Mouse (Mus musculus) thymus, adult 2 months (tissue): ENCODE results near the gene Rap1gap. TPM values are rescaled to one million over a fixed set of nuclear protein-coding genes. Genes with fewer than 3 reads are reported as not detected.

Experiments
- DNase-seq: peaks from one replicate; pipeline ENCODE4 v3.0.0; 2021
- H3K27ac ChIP-seq: fragments of 200-500 bp; 2 replicates; pipeline ENCODE4 v1.5.1; 2012; ENCODE audit warnings: low read length, control low read depth; ENCODE audit not compliant: control insufficient read depth, insufficient read depth
- H3K27me3 ChIP-seq: fragments of 200-500 bp; 2 replicates; pipeline ENCODE4 v1.6.1; 2012; ENCODE audit warnings: mild to moderate bottlenecking, low read length, moderate library complexity, mixed read lengths; ENCODE audit not compliant: control insufficient read depth, insufficient read depth
- H3K36me3 ChIP-seq: fragments of 200-500 bp; 2 replicates; pipeline ENCODE4 v1.6.1; 2012; ENCODE audit warnings: mild to moderate bottlenecking, low read length, moderate library complexity; ENCODE audit not compliant: control insufficient read depth, insufficient read depth
- H3K4me1 ChIP-seq: fragments of 200-500 bp; replicated peaks from 2 replicates; pipeline ENCODE4 v1.6.1; 2012; ENCODE audit warnings: low read length; ENCODE audit not compliant: control insufficient read depth, insufficient read depth
- H3K4me3 ChIP-seq: fragments of 200-500 bp; 2 replicates; pipeline ENCODE4 v1.5.1; 2012; ENCODE audit warnings: mild to moderate bottlenecking, low read length, control low read depth, moderate library complexity; ENCODE audit not compliant: control insufficient read depth, insufficient read depth
- CTCF ChIP-seq: fragments of 200-500 bp; IDR thresholded peaks from 2 replicates; pipeline ENCODE4 v1.5.1; 2012; ENCODE audit warnings: mild to moderate bottlenecking, control low read depth, low read length, moderate library complexity, borderline replicate concordance; ENCODE audit not compliant: control insufficient read depth, poor library complexity, insufficient read depth; ENCODE audit errors: extremely low read depth
- POLR2A ChIP-seq: fragments of 200-500 bp; IDR thresholded peaks from 2 replicates; pipeline ENCODE4 v1.6.1; 2012; ENCODE audit warnings: mild to moderate bottlenecking, low read length, control low read depth, moderate library complexity; ENCODE audit not compliant: control insufficient read depth, poor library complexity, insufficient read depth; ENCODE audit errors: extremely low read depth
- WGBS: fragments of 180-500 bp; shearing (Covaris S2); methylation state at CpG from one replicate; pipeline ENCODE4 v1.1.7; 2018; 5-methylcytosine and 5-hydroxymethylcytosine counted together
- polyA plus RNA-seq: library from polyadenylated mRNA; depleted of rRNA; stranded (reverse); fragments of >200 nt; gene quantifications from 2 replicates; pipeline ENCODE4 v1.2.3, GENCODE M21; 2012

Rap1gap gene
- polyA plus RNA-seq, 1 experiment: 26.1 TPM

- TF ChIP-seq POLR2A (no peak), CTCF (no peak)
- H3K27me3 ChIP-seq: no peaks in the 10 kb centered on the region; the same call in 1 of the 2 replicates
Observed at GRCm38 (mm10) chr4:137684830-137685343, 20.4 kb downstream of the Rap1gap start.

DNA sequence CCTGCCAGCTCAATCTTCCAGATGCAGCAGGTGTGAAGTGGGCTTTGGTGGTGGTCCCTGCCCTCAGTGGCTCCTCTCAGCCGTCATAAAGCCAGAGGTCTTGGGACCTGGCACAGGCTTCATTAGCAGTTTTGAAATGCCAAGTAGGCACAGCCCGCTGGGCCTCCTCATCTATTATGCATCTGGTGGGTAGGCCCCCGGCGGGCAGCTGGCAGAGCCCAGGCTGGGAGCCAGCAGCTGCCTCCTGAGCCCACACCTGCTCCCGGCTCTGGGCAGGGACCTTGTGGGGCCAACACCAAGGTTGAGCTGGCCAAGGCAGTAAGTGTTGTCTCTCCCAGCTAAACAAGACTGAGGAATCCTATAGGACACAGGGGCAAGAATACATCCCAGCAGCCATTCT, 21.8 kb downstream of the Rap1gap start:
- TF ChIP-seq CTCF: no peak
- TF ChIP-seq POLR2A: no peak
- Histone ChIP-seq H3K36me3 (no peaks in the 10 kb centered on the region), H3K27me3 (no peaks in the 10 kb centered on the region; the same call in 1 of the 2 replicates), H3K4me3 (no peak overlapping the region), H3K4me1 (no peaks in the 10 kb centered on the region), H3K27ac (no peak overlapping the region)
- WGBS: 91% methylated on average over 5 of the region's 5 CpGs
- no peak for DNase-seq

More at GRCm38 (mm10) chr4:137684830-137685343, 20.4 kb downstream of the Rap1gap start:
- Histone ChIP-seq H3K4me1 (no peaks in the 10 kb centered on the region), H3K27ac (no peak overlapping the region), H3K36me3 (no peaks in the 10 kb centered on the region), H3K4me3 (no peak overlapping the region)
- WGBS: 20% methylated on average over 9 of the region's 9 CpGs
- DNase-seq: no peak

DNA sequence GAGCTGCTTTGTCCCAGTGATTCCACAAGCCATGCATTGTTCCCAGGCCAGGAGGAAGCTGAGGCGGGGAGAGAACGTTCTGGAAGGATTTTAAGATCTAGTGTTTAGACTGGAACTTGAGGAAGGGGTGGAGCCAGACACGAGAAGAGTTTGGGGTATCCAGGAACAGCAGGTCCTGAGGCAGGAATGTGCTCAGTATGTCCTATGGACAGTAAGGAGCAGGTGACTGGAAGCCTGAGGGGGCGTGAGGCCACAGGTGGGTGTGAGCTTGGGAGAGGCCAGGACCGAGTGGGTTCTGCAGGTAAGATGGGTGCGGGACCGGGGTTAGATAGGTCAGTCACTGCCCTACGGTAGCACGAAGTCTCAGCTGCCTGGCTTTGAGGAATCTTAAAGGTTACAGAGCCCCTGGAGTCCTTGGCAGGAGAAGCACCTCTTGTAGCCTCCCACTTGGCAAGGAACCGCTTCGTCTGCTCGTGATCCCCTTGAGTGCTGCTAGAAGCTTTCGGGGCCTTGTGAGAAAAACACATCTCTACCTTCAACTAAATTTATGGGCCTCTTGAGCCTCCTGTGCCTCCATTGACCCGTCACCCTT, 22.8 kb downstream of the Rap1gap start:
- Histone ChIP-seq H3K4me3 (no peak overlapping the region), H3K27me3 (no peaks in the 10 kb centered on the region; the same call in 1 of the 2 replicates), H3K4me1 (no peaks in the 10 kb centered on the region), H3K27ac (no peak overlapping the region), H3K36me3 (no peaks in the 10 kb centered on the region)
- no peak for TF ChIP-seq CTCF
- no peak for TF ChIP-seq POLR2A
- WGBS: 81% methylated on average over 14 of the region's 14 CpGs
- DNase-seq: no peak

DNA sequence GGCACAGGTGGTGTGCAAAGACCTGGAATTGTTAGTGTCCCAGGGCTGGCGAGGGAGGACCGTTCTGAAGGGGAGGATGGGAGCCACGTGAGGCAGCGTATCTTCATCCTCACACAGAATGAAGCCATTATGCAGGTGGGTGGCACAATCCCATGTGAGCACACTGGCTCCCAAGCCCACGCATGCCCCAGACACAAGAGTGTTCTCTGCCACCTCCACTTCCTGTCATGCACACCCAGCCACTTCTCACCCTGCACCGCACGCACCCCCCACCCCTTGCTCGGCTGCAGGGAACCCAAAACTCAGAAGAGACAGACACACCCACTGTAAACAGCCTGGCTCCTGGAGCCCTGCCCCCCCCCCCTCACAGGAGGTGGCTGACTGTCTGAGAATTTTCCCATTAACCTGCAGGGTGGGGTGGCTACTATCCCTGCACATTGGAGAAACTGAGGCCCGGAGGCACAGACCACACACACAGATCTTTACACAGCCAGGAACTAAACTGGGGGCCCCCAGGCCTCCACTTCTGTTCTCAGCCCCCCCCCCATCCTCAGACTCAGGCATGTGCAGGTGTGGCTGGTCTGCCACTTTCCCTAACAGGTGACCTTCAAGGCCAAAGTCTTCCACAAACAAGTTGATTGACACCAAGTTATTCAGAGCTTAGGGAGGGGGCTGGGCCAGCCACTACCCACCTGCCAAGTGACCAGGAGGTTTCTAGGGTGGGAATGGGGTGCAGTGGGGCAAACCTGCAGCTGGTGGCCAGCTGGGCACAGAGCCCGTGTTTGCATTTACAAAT, 27.8 kb downstream of the Rap1gap start:
- no peak for DNase-seq
- H3K36me3 ChIP-seq: no peaks in the 10 kb centered on the region
- no peak overlapping the region for H3K27ac ChIP-seq
- TF ChIP-seq POLR2A: no peak
- TF ChIP-seq CTCF: no peak
- H3K4me1 ChIP-seq: no peaks in the 10 kb centered on the region
- 65% methylated on average over 10 of the region's 10 CpGs for WGBS
- H3K27me3 ChIP-seq: no peaks in the 10 kb centered on the region
- H3K4me3 ChIP-seq: no peak overlapping the region

GRCm38 (mm10) chr4:137695300-137695699, 30.8 kb downstream of the Rap1gap start:
- Histone ChIP-seq H3K27me3 (no peaks in the 10 kb centered on the region), H3K4me3 (no peak overlapping the region), H3K36me3 (no peaks in the 10 kb centered on the region), H3K27ac (no peak overlapping the region), H3K4me1 (no peaks in the 10 kb centered on the region)
- DNase-seq: no peak
- 89% methylated on average over 8 of the region's 8 CpGs for WGBS
- TF ChIP-seq CTCF (no peak), POLR2A (no peak)

DNA sequence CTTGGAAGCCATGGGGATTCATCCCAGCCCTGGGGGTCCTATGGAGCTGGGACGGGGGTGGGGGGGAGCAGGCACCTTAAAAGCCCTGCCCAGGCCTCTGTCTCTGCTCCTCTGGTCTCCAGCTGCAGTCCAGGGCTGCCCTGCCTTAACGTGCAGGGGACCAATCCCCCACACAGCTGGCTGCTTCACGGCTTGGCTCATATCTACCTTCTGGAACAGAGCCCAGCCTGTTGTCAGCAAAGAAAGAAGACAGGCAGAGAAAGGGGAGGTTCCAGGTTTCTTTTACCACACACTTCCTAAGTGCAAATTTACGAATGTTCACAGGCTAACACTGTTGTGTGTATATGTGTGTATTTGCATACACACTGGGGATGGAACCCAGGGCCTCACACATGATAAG, 31.4 kb downstream of the Rap1gap start:
- no peaks in the 10 kb centered on the region for H3K27me3 ChIP-seq
- no peaks in the 10 kb centered on the region for H3K36me3 ChIP-seq
- WGBS: 25% methylated on average over 4 of the region's 4 CpGs
- H3K27ac ChIP-seq: no peak overlapping the region
- DNase-seq: no peak
- TF ChIP-seq POLR2A (no peak), CTCF (no peak)
- no peaks in the 10 kb centered on the region for H3K4me1 ChIP-seq
- H3K4me3 ChIP-seq: no peak overlapping the region
